Mouse (Mus musculus): ENCODE results near the gene Clint1. TPM values are rescaled to one million over a fixed set of nuclear protein-coding genes. Genes with fewer than 3 reads are reported as not detected.

The Clint1 gene
- polyA plus RNA-seq, 1 experiment from 2014 or later, result 87.6 TPM

DNA sequence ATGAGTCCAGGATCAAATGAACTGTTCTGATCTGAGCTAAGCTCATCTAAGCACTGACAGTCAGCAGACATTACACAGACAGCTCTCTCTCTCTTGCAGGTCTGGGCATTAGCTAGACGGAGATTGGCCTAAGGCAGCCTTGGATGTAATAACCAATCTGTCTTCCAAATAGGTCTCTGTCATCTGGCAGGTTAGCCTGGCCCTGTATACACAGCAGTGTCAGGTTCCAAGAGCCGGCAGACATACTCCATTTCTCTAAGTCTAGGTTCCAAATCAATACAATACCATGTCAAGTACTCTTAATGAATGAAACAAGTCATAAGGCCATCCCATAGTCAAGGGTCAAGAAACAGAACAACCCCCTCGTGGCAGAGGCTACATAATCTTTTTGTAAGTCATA, 33.9 kb upstream of the Clint1 start:
- Histone ChIP-seq H3K4me3 (replicated peaks) (no peak overlapping the region), H3K4me1 (no peaks in the 10 kb centered on the region), H3K27ac (replicated peaks) (no peak overlapping the region), H3K9ac (no peak overlapping the region), H3K4me2 (replicated peaks) (no peak overlapping the region), H3K27me3 (no peaks in the 10 kb centered on the region), H3K36me3 (no peaks in the 10 kb centered on the region), H3K9me3 (replicated peaks) (no peaks in the 10 kb centered on the region)
- 30% methylated on average over 3 of the region's 3 CpGs for WGBS
- peak; percentile 39; the same call in 1 of the 2 replicates for ATAC-seq (ENCODE audit: insufficient number of reproducible peaks, low FRiP score, low TSS enrichment, low read depth)

DNA sequence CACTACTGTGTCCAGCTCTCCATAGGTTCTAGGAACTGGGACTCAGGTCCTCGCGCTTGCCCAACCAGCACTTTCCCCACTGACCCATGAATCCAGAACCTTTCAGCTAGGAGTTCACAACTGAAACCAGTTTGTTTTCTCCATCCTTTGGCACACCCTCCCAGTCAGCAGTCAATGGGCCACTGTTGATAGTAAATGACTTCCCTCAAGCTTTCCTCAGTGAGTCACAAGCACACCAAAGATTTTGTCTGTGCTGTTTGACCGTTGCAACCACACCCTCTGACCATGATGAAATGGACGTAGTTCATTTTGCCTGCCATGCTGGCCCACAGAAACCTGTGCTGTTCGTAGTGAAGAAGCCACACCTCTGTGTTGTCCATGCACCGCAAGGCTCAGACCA, 30.9 kb upstream of the Clint1 start:
- ATAC-seq (ENCODE audit: insufficient number of reproducible peaks, low FRiP score, low TSS enrichment, low read depth), result no peak
- 86% methylated on average over 6 of the region's 6 CpGs for WGBS
- Histone ChIP-seq H3K4me2 (replicated peaks) (no peak overlapping the region), H3K9ac (no peak overlapping the region), H3K36me3 (no peaks in the 10 kb centered on the region), H3K4me1 (no peaks in the 10 kb centered on the region), H3K4me3 (replicated peaks) (no peak overlapping the region), H3K27ac (replicated peaks) (no peak overlapping the region), H3K27me3 (no peaks in the 10 kb centered on the region), H3K9me3 (replicated peaks) (no peaks in the 10 kb centered on the region)

DNA sequence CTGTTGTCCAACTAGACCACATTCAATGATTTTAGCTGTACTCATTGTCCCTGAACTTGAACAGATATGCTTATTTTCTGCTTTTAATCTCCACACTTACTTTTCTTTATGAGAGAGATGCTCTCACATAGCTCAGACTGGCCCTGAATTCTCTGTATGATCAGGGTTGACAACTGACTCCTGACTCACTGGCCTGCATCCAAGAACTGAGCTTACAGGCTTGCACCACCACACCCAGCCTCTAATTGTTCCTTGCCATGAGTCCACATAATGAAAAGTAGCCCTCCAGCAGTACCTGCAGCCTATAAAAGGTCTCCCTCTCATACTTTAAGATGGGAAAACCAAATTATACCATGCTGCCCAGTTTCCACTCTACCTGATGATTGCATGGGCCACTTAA, 21.7 kb upstream of the Clint1 start:
- Histone ChIP-seq H3K4me3 (replicated peaks) (no peak overlapping the region), H3K4me2 (replicated peaks) (no peak overlapping the region), H3K9ac (no peak overlapping the region), H3K9me3 (replicated peaks) (no peaks in the 10 kb centered on the region), H3K27ac (replicated peaks) (peak overlapping the region; percentile 83), H3K4me1 (peaks cover 18% of the 10 kb centered on the region), H3K27me3 (no peaks in the 10 kb centered on the region), H3K36me3 (no peaks in the 10 kb centered on the region)
- no peak for ATAC-seq (ENCODE audit: insufficient number of reproducible peaks, low FRiP score, low TSS enrichment, low read depth)

DNA sequence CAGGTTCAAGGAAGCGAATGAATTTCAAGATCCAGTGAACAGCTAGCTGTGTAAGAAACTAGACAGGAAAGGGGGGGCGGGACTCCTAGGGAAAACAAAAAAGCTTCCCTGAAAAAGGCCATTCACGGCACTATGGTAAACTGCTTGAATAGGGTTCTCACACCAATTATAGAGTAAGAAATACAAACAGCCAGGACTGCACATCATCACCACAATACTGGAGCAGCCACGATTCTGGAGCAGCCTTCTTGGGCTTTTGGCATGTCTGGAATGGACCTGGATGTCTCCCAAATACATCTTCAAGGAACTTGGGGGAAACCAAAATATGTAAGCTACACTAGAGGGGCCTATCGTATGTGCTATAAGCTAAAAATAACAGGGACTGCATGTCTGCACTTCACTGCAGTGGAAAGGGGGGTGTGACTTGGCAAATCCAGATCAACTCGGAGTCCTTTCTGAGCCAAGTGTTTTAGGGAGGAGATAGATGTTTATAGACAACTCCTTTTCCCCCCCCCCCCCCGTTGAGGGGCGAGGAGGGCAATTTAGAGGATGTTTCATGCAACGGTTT, 21.0 kb upstream of the Clint1 start:
- H3K9ac ChIP-seq, result no peak overlapping the region
- no peak overlapping the region for H3K4me2 ChIP-seq (replicated peaks)
- no peaks in the 10 kb centered on the region for H3K27me3 ChIP-seq
- H3K4me3 ChIP-seq (replicated peaks), result no peak overlapping the region
- peaks cover 18% of the 10 kb centered on the region for H3K4me1 ChIP-seq
- no peaks in the 10 kb centered on the region for H3K36me3 ChIP-seq
- peak; percentile 88 for ATAC-seq (ENCODE audit: insufficient number of reproducible peaks, low FRiP score, low TSS enrichment, low read depth)
- WGBS, result 33% methylated on average over 9 of the region's 9 CpGs
- no peaks in the 10 kb centered on the region for H3K9me3 ChIP-seq (replicated peaks)
- peak overlapping the region; percentile 83 for H3K27ac ChIP-seq (replicated peaks)

DNA sequence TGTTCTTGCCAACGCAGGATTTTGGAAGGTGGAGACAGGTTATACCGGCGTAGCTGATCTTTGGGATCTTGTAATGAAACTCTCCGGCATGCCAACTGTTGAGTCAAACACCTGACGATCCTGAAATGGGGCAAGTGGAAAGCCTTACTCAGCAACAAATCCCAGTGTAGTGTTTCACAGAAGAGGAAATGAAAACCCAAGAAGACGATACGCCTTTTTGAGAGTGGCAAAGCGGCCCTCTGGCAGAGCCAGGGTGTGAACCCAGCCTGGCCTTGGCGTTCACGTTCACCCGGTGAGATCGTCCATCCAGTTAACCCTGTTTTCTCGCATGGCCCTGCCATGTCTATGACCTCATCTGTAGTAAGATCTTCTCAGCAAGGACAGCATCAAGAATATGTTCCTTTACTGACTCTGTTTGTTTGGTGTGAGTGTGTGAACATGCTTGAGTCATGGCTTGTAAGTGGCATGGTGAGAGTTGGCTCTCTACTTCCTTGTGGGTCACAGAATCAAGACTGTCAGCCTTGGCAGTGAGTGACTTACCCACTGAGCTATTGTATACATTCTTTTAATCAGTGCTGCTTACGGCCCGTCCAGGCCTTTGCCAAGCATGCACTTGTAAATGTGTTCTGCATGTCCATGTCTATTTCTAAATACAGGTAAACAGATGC, 20.2 kb upstream of the Clint1 start:
- H3K4me1 ChIP-seq, result peaks cover 18% of the 10 kb centered on the region
- no peak overlapping the region for H3K4me2 ChIP-seq (replicated peaks)
- no peak overlapping the region for H3K4me3 ChIP-seq (replicated peaks)
- 0 out of 2 replicates have a peak, but pooled peaks have one; percentile 40 for ATAC-seq (ENCODE audit: insufficient number of reproducible peaks, low FRiP score, low TSS enrichment, low read depth)
- no peaks in the 10 kb centered on the region for H3K9me3 ChIP-seq (replicated peaks)
- H3K9ac ChIP-seq, result no peak overlapping the region
- no peaks in the 10 kb centered on the region for H3K27me3 ChIP-seq
- 56% methylated on average over 15 of the region's 15 CpGs for WGBS
- H3K27ac ChIP-seq (replicated peaks), result peak overlapping the region; percentile 83
- H3K36me3 ChIP-seq, result no peaks in the 10 kb centered on the region

DNA sequence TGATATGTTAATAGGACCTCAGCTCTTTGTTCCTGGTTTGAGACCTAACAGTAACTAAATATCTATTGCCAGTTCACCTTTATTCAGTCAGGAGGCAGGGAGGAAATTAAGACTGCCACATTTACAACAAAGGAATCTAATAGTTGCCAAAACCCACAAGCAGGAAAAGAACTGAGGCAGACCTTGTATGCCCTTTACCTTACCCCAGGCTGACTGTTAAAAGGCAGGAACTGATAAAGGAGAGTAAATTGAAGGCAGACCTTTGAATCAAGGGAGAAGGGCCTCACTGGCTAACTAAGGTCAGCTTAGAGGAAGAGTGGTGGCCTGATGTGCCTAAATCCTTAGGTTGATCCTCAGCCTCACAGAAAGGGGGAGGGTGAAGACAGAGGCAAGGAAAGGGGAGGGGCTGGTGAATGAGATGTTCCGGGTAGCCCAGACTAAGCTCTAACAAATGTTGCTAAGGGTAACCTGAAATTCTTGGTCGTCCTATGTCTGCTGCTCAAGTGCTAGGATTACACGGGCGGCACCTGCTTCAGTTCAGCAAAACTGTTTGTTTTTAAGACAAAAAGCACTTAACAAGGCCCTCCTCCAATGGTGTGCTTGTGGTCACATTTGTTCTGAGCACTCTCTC, 16.1 kb upstream of the Clint1 start:
- no peaks in the 10 kb centered on the region for H3K36me3 ChIP-seq
- H3K27ac ChIP-seq (replicated peaks), result no peak overlapping the region
- peaks cover 13% of the 10 kb centered on the region for H3K4me1 ChIP-seq
- H3K27me3 ChIP-seq, result no peaks in the 10 kb centered on the region
- 24% methylated on average over 4 of the region's 4 CpGs for WGBS
- no peak overlapping the region for H3K9ac ChIP-seq
- no peak for ATAC-seq (ENCODE audit: insufficient number of reproducible peaks, low FRiP score, low TSS enrichment, low read depth)
- H3K4me2 ChIP-seq (replicated peaks), result no peak overlapping the region
- H3K4me3 ChIP-seq (replicated peaks), result no peak overlapping the region
- H3K9me3 ChIP-seq (replicated peaks), result no peaks in the 10 kb centered on the region

DNA sequence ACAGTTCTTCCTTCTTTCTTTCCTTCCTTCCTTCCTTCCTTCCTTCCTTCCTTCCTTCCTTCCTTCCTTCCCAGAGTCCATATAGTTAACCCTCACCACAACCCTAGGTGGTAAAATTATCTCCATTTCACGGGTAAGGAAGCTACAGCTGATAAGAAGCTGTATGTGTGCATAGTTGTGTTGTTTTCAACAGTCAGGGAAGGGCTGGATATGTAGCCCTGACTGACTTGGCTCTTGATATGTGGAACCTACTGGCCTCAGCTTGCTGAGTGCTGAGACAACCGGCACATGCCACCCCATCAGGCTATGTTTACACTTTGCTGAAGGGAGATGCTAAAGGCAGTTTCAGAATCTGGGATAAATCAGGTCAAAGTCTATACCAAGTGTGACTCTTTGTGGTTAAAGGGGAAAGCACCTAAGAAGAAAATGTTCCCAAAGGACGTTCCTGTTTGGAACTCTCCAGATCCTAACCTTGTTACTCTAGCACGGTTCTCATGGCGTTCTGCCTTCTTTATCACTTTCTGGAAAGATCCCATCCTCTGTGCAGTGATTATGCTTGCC, 14.5 kb upstream of the Clint1 start:
- WGBS, result 73% methylated on average over 5 of the region's 5 CpGs
- Histone ChIP-seq H3K4me2 (replicated peaks) (no peak overlapping the region), H3K4me3 (replicated peaks) (no peak overlapping the region), H3K9me3 (replicated peaks) (no peaks in the 10 kb centered on the region), H3K27me3 (no peaks in the 10 kb centered on the region), H3K9ac (no peak overlapping the region), H3K4me1 (no peaks in the 10 kb centered on the region), H3K27ac (replicated peaks) (no peak overlapping the region), H3K36me3 (no peaks in the 10 kb centered on the region)
- ATAC-seq (ENCODE audit: insufficient number of reproducible peaks, low FRiP score, low TSS enrichment, low read depth), result no peak

DNA sequence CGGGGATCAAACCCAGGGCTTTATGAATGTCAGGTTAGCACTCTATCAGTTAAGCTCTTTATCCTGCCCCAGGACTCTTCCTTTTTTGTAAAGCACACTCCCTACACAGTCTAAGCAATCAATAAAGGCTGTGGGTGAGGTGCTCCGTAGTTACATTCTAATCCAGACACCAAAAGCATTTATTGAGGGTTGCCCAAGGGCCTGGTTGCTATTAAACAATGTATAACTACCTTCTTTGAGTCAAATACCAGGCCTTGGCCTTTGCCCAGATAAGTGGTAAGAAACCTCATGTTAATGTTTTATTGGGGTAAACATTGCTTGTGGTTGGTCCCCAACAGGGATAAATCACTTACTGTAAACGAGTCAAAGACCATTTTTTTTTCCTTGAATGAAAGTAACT, 13.4 kb upstream of the Clint1 start:
- Histone ChIP-seq H3K27me3 (no peaks in the 10 kb centered on the region), H3K27ac (replicated peaks) (no peak overlapping the region), H3K4me2 (replicated peaks) (no peak overlapping the region), H3K9me3 (replicated peaks) (no peaks in the 10 kb centered on the region), H3K36me3 (no peaks in the 10 kb centered on the region), H3K4me3 (replicated peaks) (no peak overlapping the region), H3K4me1 (no peaks in the 10 kb centered on the region), H3K9ac (no peak overlapping the region)
- 55% methylated on average over 3 of the region's 3 CpGs for WGBS
- ATAC-seq (ENCODE audit: insufficient number of reproducible peaks, low FRiP score, low TSS enrichment, low read depth), result no peak

DNA sequence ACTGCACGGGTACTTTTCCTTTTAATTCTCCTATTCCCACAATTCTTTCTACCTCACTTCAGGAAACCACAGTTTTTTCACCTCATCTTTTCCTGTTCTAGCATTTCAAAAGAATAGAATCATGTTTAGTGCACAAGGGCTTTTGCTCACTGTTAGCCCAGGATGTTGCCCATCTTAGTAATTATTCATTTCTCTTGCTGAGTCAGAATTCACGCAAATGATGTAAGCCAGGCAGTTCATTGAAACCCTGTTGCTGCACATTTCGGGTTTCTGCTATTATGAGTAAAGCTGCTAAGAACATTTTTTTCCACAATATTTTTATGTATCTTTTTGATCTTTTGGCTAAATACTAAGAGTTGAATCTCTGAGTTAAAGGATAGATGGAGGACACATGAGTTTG, 11.5 kb upstream of the Clint1 start:
- Histone ChIP-seq H3K36me3 (no peaks in the 10 kb centered on the region), H3K9me3 (replicated peaks) (no peaks in the 10 kb centered on the region), H3K27ac (replicated peaks) (no peak overlapping the region), H3K4me2 (replicated peaks) (no peak overlapping the region), H3K9ac (no peak overlapping the region), H3K27me3 (no peaks in the 10 kb centered on the region), H3K4me1 (no peaks in the 10 kb centered on the region), H3K4me3 (replicated peaks) (no peak overlapping the region)
- WGBS, result 77% methylated on average over 3 of the region's 3 CpGs
- no peak for ATAC-seq (ENCODE audit: insufficient number of reproducible peaks, low FRiP score, low TSS enrichment, low read depth)

DNA sequence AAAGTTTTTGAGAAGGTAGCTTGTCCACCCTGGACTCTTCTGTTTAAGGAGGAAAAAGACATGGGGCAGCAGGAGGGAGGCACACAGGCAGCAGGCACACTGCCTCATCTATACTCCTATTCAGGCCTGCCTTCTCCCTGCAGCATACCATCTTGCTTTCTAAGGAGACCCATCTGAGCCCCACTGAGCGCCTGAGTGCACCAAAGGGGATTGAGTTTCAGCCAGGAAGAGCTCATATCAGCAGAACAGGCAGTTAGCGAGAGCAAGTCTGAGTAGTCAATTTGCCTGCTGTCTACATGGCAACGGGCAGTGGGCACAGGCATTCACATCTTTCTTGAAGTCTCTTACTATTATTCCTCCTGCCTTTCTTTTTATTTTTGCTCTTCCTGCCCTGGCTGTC, 5.8 kb upstream of the Clint1 start:
- Histone ChIP-seq H3K9me3 (replicated peaks) (no peaks in the 10 kb centered on the region), H3K9ac (no peak overlapping the region), H3K4me3 (replicated peaks) (no peak overlapping the region), H3K27ac (replicated peaks) (no peak overlapping the region), H3K4me1 (0 out of 2 replicates have a peak, but pooled peaks cover 2% of the 10 kb centered on the region), H3K4me2 (replicated peaks) (no peak overlapping the region), H3K27me3 (no peaks in the 10 kb centered on the region), H3K36me3 (no peaks in the 10 kb centered on the region)
- 35% methylated on average over 3 of the region's 3 CpGs for WGBS
- ATAC-seq (ENCODE audit: insufficient number of reproducible peaks, low FRiP score, low TSS enrichment, low read depth), result no peak

DNA sequence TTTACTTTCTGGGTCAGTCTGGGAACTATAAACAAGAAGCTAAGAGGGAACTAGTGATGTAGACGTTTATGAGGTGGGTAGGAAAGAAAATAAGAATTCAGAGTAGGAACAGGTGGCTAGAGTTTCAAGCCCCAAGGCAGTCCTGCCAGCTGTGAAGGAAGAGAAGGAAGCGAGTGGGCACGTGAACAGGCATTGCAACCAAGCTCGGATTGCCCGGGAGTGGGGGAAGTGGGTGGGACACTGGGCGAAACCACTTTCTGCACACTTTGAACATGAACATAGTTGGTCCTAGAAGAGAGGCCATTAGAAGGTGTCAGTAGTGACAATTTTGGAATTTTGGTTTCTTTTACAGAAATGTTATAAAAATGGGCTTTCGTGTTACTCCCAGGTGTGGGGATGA, 4.3 kb upstream of the Clint1 start:
- Histone ChIP-seq H3K4me2 (replicated peaks) (no peak overlapping the region), H3K4me1 (0 out of 2 replicates have a peak, but pooled peaks cover 2% of the 10 kb centered on the region), H3K9me3 (replicated peaks) (no peaks in the 10 kb centered on the region), H3K36me3 (no peaks in the 10 kb centered on the region), H3K9ac (no peak overlapping the region), H3K27me3 (no peaks in the 10 kb centered on the region), H3K4me3 (replicated peaks) (no peak overlapping the region), H3K27ac (replicated peaks) (no peak overlapping the region)
- no peak for ATAC-seq (ENCODE audit: insufficient number of reproducible peaks, low FRiP score, low TSS enrichment, low read depth)
- 46% methylated on average over 7 of the region's 7 CpGs for WGBS
